Mouse (Mus musculus) forebrain, postnatal 0 days (tissue): Measurements from ENCODE around the gene Hmgcl. TPM values are rescaled to one million over a fixed set of nuclear protein-coding genes. Genes with fewer than 3 reads are reported as not detected.

ENCODE experiments used
- ATAC-seq: fragments of 200-750 bp; cut with Nextera tagmentation; 2 replicates; pipeline ENCODE4 v1.8.0; 2017; ENCODE audit warnings: mild to moderate bottlenecking, moderate library complexity
- DNase-seq: peaks from one replicate; pipeline ENCODE4 v3.0.0-alpha.2; 2015
- H3K27ac ChIP-seq: fragments of 300-500 bp; sonication (generic); 2 replicates; pipeline ENCODE4 v1.5.1; 2014; ENCODE audit warnings: low read depth, mild to moderate bottlenecking, antibody characterized with exemption, low read length, moderate library complexity, mixed read lengths
- H3K27me3 ChIP-seq: fragments of 300-500 bp; sonication (generic); 2 replicates; pipeline ENCODE4 v1.6.1; 2014; ENCODE audit warnings: mild to moderate bottlenecking, low read length, mixed read lengths; ENCODE audit not compliant: insufficient read depth
- H3K36me3 ChIP-seq: fragments of 300-500 bp; sonication (generic); 2 replicates; pipeline ENCODE4 v1.6.1; 2014; ENCODE audit warnings: mild to moderate bottlenecking, moderate library complexity; ENCODE audit not compliant: insufficient read depth
- H3K4me1 ChIP-seq: fragments of 300-500 bp; sonication (generic); 2 replicates; pipeline ENCODE4 v1.6.1; 2014; ENCODE audit warnings: antibody characterized with exemption; ENCODE audit not compliant: insufficient read depth
- H3K4me2 ChIP-seq: fragments of 300-500 bp; sonication (generic); 2 replicates; pipeline ENCODE4 v1.6.1; 2014; ENCODE audit warnings: low read depth, mild to moderate bottlenecking, moderate library complexity
- H3K4me3 ChIP-seq: fragments of 300-500 bp; sonication (generic); 2 replicates; pipeline ENCODE4 v1.5.1; 2014; ENCODE audit warnings: low read depth, low read length, mixed read lengths
- H3K9ac ChIP-seq: fragments of 300-500 bp; sonication (generic); 2 replicates; pipeline ENCODE4 v1.6.1; 2014; ENCODE audit warnings: mild to moderate bottlenecking
- H3K9me3 ChIP-seq: fragments of 300-500 bp; sonication (generic); 2 replicates; pipeline ENCODE4 v1.6.1; 2016; ENCODE audit warnings: low read length
- CTCF ChIP-seq: sonication (generic); IDR thresholded peaks from 2 replicates; pipeline ENCODE4 v1.5.1; 2016; ENCODE audit warnings: antibody characterized with exemption, control low read depth, low read depth
- WGBS: fragments of 180-500 bp; shearing (Covaris S2); extraction: QIAGEN DNeasy Blood & Tissue Kit; methylation state at CpG from one replicate; pipeline ENCODE4 v1.1.7; 2014; 5-methylcytosine and 5-hydroxymethylcytosine counted together
- polyA plus RNA-seq: library from polyadenylated mRNA; unstranded; fragments of >200 nt; fragmentation: Nextera tagmentation; extraction: Ambion mirVana; gene quantifications from 2 replicates; pipeline ENCODE4 v1.2.1, GENCODE M21; 2015
- total RNA-seq: library from RNA; depleted of rRNA; stranded (reverse); fragments of >200 nt; gene quantifications from 2 replicates; pipeline ENCODE4 v1.2.3, GENCODE M21; 2014

Gene Hmgcl
- total and polyA plus RNA-seq, 2 experiments from 2014 or later: 42.9 to 58.3 TPM

DNA sequence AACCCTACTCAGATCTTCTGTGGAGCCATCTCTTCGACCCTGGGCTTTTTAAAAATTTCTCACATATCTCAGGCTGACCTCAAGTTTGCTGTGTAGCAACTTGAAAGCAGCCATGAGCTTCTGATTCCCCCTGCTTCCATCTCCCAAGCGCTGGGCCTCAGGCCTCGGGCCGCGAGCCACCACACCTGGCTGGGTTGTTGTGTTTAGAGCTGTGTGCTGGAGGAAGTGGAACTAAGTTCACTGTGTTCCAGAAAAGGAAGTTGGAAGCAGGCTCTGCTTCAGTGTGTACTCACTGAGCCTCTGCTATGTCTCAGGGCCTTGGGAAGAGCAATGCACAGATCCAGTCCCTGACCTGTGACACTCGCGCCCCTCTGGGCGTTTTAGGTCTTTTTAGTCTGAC, 1.9 kb downstream of the Hmgcl start:
- WGBS: 95% methylated on average over 8 of the region's 8 CpGs

DNA sequence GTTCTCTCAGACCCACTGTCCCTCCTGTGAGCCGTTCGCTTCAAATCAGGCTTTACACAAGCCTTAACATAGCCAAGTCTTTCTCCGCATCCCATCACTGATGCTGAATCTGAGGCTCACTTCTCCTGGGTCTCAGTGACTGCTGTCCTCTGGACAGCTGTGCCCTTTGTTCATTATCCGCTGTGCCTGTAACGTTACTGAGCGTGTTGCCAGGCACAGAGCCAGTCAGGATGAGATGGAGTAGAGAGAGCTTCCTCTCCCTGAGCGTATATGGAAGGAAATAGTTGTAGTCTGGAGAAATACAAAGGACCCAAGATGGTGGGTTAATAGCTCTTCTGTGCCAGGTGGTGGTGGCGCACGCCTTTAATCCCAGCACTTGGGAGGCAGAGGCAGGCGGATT, 3.2 kb downstream of the Hmgcl start:
- Histone ChIP-seq H3K27me3 (no peaks in the 10 kb centered on the region), H3K27ac (no peak overlapping the region), H3K4me3 (no peak overlapping the region), H3K9me3 (no peaks in the 10 kb centered on the region), H3K9ac (no peak overlapping the region), H3K36me3 (peaks cover 18% of the 10 kb centered on the region), H3K4me1 (no peaks in the 10 kb centered on the region), H3K4me2 (no peak overlapping the region)
- 81% methylated on average over 10 of the region's 10 CpGs for WGBS
- no peak for TF ChIP-seq CTCF
- DNase-seq (no peak), ATAC-seq (no peak)

More for the DNA sequence above, 1.9 kb downstream of the Hmgcl start:
- no peak for TF ChIP-seq CTCF
- DNase-seq: no peak
- peaks cover 18% of the 10 kb centered on the region for H3K36me3 ChIP-seq
- no peak overlapping the region for H3K27ac ChIP-seq
- ATAC-seq: no peak
- no peak overlapping the region for H3K4me2 ChIP-seq
- H3K9me3 ChIP-seq: no peaks in the 10 kb centered on the region
- H3K4me3 ChIP-seq: no peak overlapping the region
- H3K27me3 ChIP-seq: no peaks in the 10 kb centered on the region
- no peaks in the 10 kb centered on the region for H3K4me1 ChIP-seq
- no peak overlapping the region for H3K9ac ChIP-seq

DNA sequence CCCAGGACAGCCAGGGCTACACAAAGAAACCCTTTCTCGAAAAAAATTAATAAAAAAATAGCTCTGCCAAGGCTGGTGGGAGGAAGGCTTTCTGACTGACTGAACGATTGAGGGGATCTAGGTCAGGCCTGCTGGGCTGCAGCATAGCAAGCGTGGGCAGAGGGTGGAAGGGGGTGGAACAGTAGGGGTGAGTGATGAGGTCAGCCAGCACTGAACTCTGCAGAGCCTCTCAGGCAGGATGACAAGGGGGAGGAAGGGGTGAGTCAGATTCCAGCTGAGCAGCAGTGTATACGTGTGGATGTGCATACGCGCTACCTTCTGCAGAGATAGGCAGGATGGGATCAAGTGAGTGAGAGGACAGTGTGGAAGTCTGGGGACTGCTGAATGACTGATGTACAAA, 3.7 kb downstream of the Hmgcl start:
- Histone ChIP-seq H3K4me3 (no peak overlapping the region), H3K9ac (no peak overlapping the region), H3K9me3 (no peaks in the 10 kb centered on the region), H3K4me1 (no peaks in the 10 kb centered on the region), H3K4me2 (no peak overlapping the region), H3K27me3 (no peaks in the 10 kb centered on the region), H3K36me3 (peaks cover 20% of the 10 kb centered on the region), H3K27ac (no peak overlapping the region)
- TF ChIP-seq CTCF: no peak
- 65% methylated on average over 6 of the region's 6 CpGs for whole genome bisulfite sequencing
- ATAC-seq: no peak
- no peak for DNase-seq

DNA sequence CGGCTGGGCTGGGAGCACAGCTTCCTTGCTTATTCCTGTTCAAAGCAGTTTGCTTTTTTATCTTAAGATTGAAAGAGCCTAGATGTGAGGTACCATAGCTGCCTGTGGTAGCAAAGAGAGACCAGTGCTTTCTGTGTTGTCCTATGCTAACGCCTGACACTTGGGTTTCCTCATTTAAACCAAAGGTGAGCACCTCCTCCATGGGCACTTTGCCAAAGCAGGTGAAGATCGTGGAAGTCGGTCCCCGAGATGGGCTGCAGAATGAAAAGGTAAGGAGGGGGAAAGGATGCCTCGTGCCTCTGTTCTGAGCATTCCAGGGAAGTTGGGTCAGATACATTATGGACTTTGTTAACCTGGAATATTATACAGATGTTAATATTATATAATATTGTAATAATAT, 4.1 kb downstream of the Hmgcl start:
- H3K4me2 ChIP-seq: no peak overlapping the region
- H3K36me3 ChIP-seq: peaks cover 25% of the 10 kb centered on the region
- no peak overlapping the region for H3K4me3 ChIP-seq
- H3K27me3 ChIP-seq: no peaks in the 10 kb centered on the region
- H3K27ac ChIP-seq: no peak overlapping the region
- H3K4me1 ChIP-seq: no peaks in the 10 kb centered on the region
- TF ChIP-seq CTCF: no peak
- no peaks in the 10 kb centered on the region for H3K9me3 ChIP-seq
- 90% methylated on average over 6 of the region's 6 CpGs for WGBS
- DNase-seq (no peak), ATAC-seq (no peak)
- H3K9ac ChIP-seq: no peak overlapping the region

DNA sequence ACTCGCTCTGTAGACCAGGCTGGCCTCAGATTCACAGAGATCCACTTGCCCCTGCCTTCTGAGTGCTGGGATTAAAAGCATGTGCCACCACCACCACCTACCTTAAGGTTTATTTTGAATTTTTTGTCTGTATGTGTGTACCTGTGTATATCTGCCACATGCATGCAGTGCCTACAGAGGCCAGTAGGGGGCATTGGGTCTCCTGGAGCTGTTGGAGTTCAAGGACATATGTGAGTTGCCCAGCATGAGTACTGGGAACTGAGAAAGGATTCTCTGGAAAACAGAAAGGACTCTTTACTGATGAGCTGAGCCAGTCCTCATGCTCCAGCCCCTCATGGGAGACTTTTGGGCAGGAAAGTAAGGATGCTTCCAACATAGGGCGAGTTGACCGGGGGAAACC, 5.3 kb downstream of the Hmgcl start:
- H3K9ac ChIP-seq: no peak overlapping the region
- DNase-seq (no peak), ATAC-seq (no peak)
- 96% methylated on average over 3 of the region's 3 CpGs for WGBS
- no peaks in the 10 kb centered on the region for H3K4me1 ChIP-seq
- H3K36me3 ChIP-seq: peaks cover 34% of the 10 kb centered on the region
- H3K4me3 ChIP-seq: no peak overlapping the region
- peak; percentile 49 for TF ChIP-seq CTCF
- H3K4me2 ChIP-seq: no peak overlapping the region
- no peaks in the 10 kb centered on the region for H3K27me3 ChIP-seq
- no peaks in the 10 kb centered on the region for H3K9me3 ChIP-seq
- no peak overlapping the region for H3K27ac ChIP-seq

DNA sequence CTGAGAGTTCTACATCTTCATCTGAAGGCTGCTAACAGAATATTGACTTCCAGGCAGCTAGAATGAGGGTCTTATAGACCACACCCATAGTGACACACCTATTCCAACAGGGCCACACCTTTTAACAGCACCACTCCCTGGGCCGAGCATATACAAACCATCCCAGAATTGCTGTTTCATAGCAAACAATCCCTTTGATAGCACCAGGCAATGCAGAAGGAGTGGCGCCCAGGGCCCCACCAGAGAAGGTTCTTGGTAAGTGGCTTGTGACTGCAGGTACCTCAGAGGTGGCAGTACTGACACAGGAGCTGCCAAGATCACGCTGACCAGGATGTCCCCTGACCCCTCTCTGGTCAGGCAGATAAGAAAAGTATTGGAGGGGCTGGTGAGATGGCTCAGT, 6.9 kb downstream of the Hmgcl start:
- no peak overlapping the region for H3K4me3 ChIP-seq
- no peak overlapping the region for H3K4me2 ChIP-seq
- H3K4me1 ChIP-seq: no peaks in the 10 kb centered on the region
- H3K36me3 ChIP-seq: peaks cover 35% of the 10 kb centered on the region
- TF ChIP-seq CTCF: no peak
- no peak for DNase-seq
- H3K27me3 ChIP-seq: no peaks in the 10 kb centered on the region
- H3K9ac ChIP-seq: no peak overlapping the region
- no peak overlapping the region for H3K27ac ChIP-seq
- no peak for ATAC-seq
- no peaks in the 10 kb centered on the region for H3K9me3 ChIP-seq
- 91% methylated on average over 3 of the region's 3 CpGs for WGBS

DNA sequence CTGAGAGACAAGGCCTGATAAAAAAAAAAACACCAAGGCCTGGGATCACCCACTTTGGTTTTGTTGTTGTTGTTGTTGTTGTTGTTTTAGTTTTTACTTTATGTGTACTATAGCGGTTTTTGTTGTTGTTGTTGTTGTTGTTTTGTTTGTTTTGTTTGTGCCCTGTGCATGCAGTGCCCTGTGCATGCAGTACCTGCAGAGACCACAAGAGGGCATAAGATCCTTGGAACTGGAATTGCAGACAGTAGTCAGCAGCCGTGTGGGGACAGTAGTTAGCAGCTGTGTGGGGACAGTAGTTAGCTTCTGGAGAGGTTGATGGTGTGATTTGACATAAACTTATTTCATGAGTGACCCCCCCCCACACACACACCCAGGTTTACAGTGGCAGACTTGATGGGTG, 8.0 kb downstream of the Hmgcl start:
- Histone ChIP-seq H3K4me3 (no peak overlapping the region), H3K9ac (no peak overlapping the region), H3K27ac (no peak overlapping the region), H3K4me1 (no peaks in the 10 kb centered on the region), H3K9me3 (no peaks in the 10 kb centered on the region), H3K27me3 (no peaks in the 10 kb centered on the region), H3K36me3 (peaks cover 46% of the 10 kb centered on the region), H3K4me2 (no peak overlapping the region)
- peak; percentile 84 for DNase-seq
- peak; percentile 97 for TF ChIP-seq CTCF
- 9% methylated on average over 2 of the region's 2 CpGs for WGBS
- ATAC-seq: peak; percentile 75

DNA sequence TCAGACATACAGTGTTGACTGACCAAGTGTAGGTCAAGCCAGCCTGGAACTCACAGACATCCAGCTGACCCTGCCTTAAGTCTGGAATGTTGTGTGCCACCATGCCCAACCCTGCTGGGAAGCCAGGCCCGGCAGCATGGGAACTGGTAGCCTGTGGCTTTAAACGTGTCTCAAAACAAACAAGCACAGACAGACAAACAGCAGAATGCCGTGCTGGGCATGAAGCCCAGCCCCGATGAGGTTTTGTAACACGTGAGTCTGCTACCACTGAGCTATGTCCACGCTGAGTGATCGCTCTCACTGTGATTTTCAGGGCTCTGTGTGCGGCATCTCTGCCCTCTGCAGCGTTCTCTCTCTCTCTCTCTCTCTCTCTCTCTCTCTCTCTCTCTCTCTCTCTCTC, 9.6 kb downstream of the Hmgcl start:
- H3K4me1 ChIP-seq: no peaks in the 10 kb centered on the region
- H3K36me3 ChIP-seq: peaks cover 56% of the 10 kb centered on the region
- no peak overlapping the region for H3K9ac ChIP-seq
- H3K27ac ChIP-seq: no peak overlapping the region
- no peaks in the 10 kb centered on the region for H3K9me3 ChIP-seq
- H3K4me3 ChIP-seq: no peak overlapping the region
- H3K27me3 ChIP-seq: no peaks in the 10 kb centered on the region
- WGBS: 78% methylated on average over 9 of the region's 9 CpGs
- TF ChIP-seq CTCF: no peak
- DNase-seq: no peak
- H3K4me2 ChIP-seq: no peak overlapping the region
- ATAC-seq: no peak
